Mouse (Mus musculus) Patski (cell line): ENCODE measurements at regions not wholly inside any gene's neighbourhood (a gene's known extent, or its start where the extent isn't known, plus 50 kb on each side); places are given as distances from the start of the nearest gene placed in this dataset.

Source experiments
- ATAC-seq: fragments of 100-300 bp; one replicate; pipeline ENCODE4 v1.8.0; 2021
- CTCF ChIA-PET: fragments of 350-600 bp; sonication (Branson Sonifier 250); formaldehyde crosslinking; loops from one replicate; lab custom pipeline; 2022; ENCODE audit warnings: inconsistent platforms; lab: Charles Lee
- POLR2A ChIA-PET: fragments of 350-600 bp; sonication (Branson Sonifier 250); formaldehyde crosslinking; loops from one replicate; lab custom pipeline; 2022; ENCODE audit warnings: antibody characterized with exemption, inconsistent platforms; lab: Charles Lee
- DNase-seq: peaks from one replicate; pipeline ENCODE4 v3.0.0-alpha.2; 2011; ENCODE audit warnings: low read depth, low spot score
- H3K27me3 ChIP-seq: fragments of 371-371 bp; one replicate; pipeline ENCODE4 v1.5.1; 2021
- CTCF ChIP-seq: fragments of 100-300 bp; IDR thresholded peaks from one replicate; pipeline ENCODE4 v1.5.1; 2021
- in situ Hi-C: fragments of 300-500 bp; cut with MboI; formaldehyde crosslinking; loops from 3 replicates; pipeline ENCODE4 v1.11.1; 2018; ENCODE audit warnings: low pct_unique_long_range_greater_than_20kb, mixed read lengths

GRCm38 (mm10) chr8:127706051-127706835, 642.5 kb downstream of the Pard3 start:
- in situ Hi-C loops, result no loop called here
- ATAC-seq, result no peak
- ChIA-PET POLR2A (no interaction called here), CTCF (interaction anchor here (1.0 kb wide), 1 partner anchor 30 kb away, joined by 4 read pairs; no protein-coding TSS in a partner anchor)
- DNase-seq, result no peak
- no peaks in the 10 kb centered on the region for H3K27me3 ChIP-seq
- no peak for TF ChIP-seq CTCF

GRCm38 (mm10) chr8:127709439-127709838, 645.7 kb downstream of the Pard3 start:
- in situ Hi-C loops, result no loop called here
- DNase-seq, result no peak
- no peak for TF ChIP-seq CTCF
- ChIA-PET POLR2A (no interaction called here), CTCF (interaction anchor here (1.3 kb wide), 1 partner anchor 25 kb away, joined by 4 read pairs; no protein-coding TSS in a partner anchor)
- no peaks in the 10 kb centered on the region for H3K27me3 ChIP-seq
- ATAC-seq, result no peak

- TF ChIP-seq CTCF, result no peak
- DNase-seq (no peak), ATAC-seq (no peak)
- ChIA-PET CTCF (interaction anchor here (1.1 kb wide), 1 partner anchor 106 kb away, joined by 3 read pairs; no protein-coding TSS in a partner anchor), POLR2A (no interaction called here)
- in situ Hi-C loops, result no loop called here
- no peaks in the 10 kb centered on the region for H3K27me3 ChIP-seq
These were observed 643.3 kb upstream of the Nrp1 start for GRCm38 (mm10) chr8:127715097-127715496.

- DNase-seq (no peak), ATAC-seq (no peak)
- in situ Hi-C loops, result no loop called here
- CTCF ChIA-PET, result no interaction called here
- POLR2A ChIA-PET, result no interaction called here
- no peaks in the 10 kb centered on the region for H3K27me3 ChIP-seq
- TF ChIP-seq CTCF, result no peak
These were observed 640.4 kb upstream of the Nrp1 start for GRCm38 (mm10) chr8:127717969-127718368.

- no peak for ATAC-seq
- CTCF ChIA-PET, result no interaction called here
- POLR2A ChIA-PET, result interaction anchor here (0.7 kb wide), 1 partner anchor 684 kb away, joined by 4 read pairs; no protein-coding TSS in a partner anchor
These were observed 638.5 kb upstream of the Nrp1 start for GRCm38 (mm10) chr8:127719881-127720280.

GRCm38 (mm10) chr8:127720593-127721290, 637.7 kb upstream of the Nrp1 start:
- ChIA-PET CTCF (no interaction called here), POLR2A (no interaction called here)
- no peaks in the 10 kb centered on the region for H3K27me3 ChIP-seq
- no peak for ATAC-seq
- DNase-seq, result no peak
- no peak for TF ChIP-seq CTCF
- in situ Hi-C loops, result no loop called here

More at GRCm38 (mm10) chr8:127719881-127720280, 638.5 kb upstream of the Nrp1 start:
- in situ Hi-C loops, result no loop called here
- no peak for DNase-seq
- H3K27me3 ChIP-seq, result no peaks in the 10 kb centered on the region
- TF ChIP-seq CTCF, result no peak

GRCm38 (mm10) chr8:127721624-127722023, 636.8 kb upstream of the Nrp1 start:
- ChIA-PET POLR2A (interaction anchor here (0.6 kb wide), 1 partner anchor 13 kb away, joined by 3 read pairs; no protein-coding TSS in a partner anchor), CTCF (no interaction called here)
- no peak for DNase-seq
- TF ChIP-seq CTCF, result no peak
- no peak for ATAC-seq
- in situ Hi-C loops, result no loop called here
- H3K27me3 ChIP-seq, result no peaks in the 10 kb centered on the region

- ATAC-seq (no peak), DNase-seq (no peak)
- TF ChIP-seq CTCF, result peak; percentile 17
- ChIA-PET POLR2A (interaction anchor here (0.6 kb wide), 1 partner anchor 12 kb away, joined by 3 read pairs; no protein-coding TSS in a partner anchor), CTCF (interaction anchor here (1.5 kb wide), 1 partner anchor 11 kb away, joined by 4 read pairs; no protein-coding TSS in a partner anchor)
- H3K27me3 ChIP-seq, result no peaks in the 10 kb centered on the region
- in situ Hi-C loops, result no loop called here
These were observed 624.3 kb upstream of the Nrp1 start for GRCm38 (mm10) chr8:127734059-127734458.

- no peaks in the 10 kb centered on the region for H3K27me3 ChIP-seq
- ChIA-PET POLR2A (no interaction called here), CTCF (no interaction called here)
- ATAC-seq, result no peak
- in situ Hi-C loops, result no loop called here
- DNase-seq, result no peak
- TF ChIP-seq CTCF, result no peak
These were observed 616.2 kb upstream of the Nrp1 start for GRCm38 (mm10) chr8:127742236-127742635.

- ChIA-PET POLR2A (interaction anchor here (0.6 kb wide), 1 partner anchor 837 kb away, joined by 7 read pairs; no protein-coding TSS in a partner anchor), CTCF (no interaction called here)
- no peak for ATAC-seq
- no peaks in the 10 kb centered on the region for H3K27me3 ChIP-seq
- in situ Hi-C loops, result no loop called here
- no peak for DNase-seq
- TF ChIP-seq CTCF, result no peak
These were observed 613.2 kb upstream of the Nrp1 start for GRCm38 (mm10) chr8:127745221-127745620.
